Mouse (Mus musculus) bone marrow, adult 2 months (tissue): Measurements from ENCODE around the gene Muc4. TPM values are rescaled to one million over a fixed set of nuclear protein-coding genes. Genes with fewer than 3 reads are reported as not detected.

Source experiments
- H3K27ac ChIP-seq: fragments of 200-500 bp; 2 replicates; pipeline ENCODE4 v1.5.1; 2012; ENCODE audit warnings: low read depth, mild to moderate bottlenecking, control low read depth, inconsistent platforms, low read length; ENCODE audit not compliant: control insufficient read depth, poor library complexity, insufficient read depth
- H3K4me1 ChIP-seq: fragments of 200-500 bp; 2 replicates; pipeline ENCODE4 v1.6.1; 2011; ENCODE audit warnings: low read length; ENCODE audit not compliant: control insufficient read depth, insufficient read depth
- H3K4me3 ChIP-seq: fragments of 200-500 bp; replicated peaks from 2 replicates; pipeline ENCODE3; 2011; ENCODE audit warnings: mild to moderate bottlenecking, low read depth, low read length, control low read depth; ENCODE audit not compliant: control insufficient read depth
- CTCF ChIP-seq: fragments of 200-500 bp; IDR thresholded peaks from 2 replicates; pipeline ENCODE4 v1.5.1; 2011; ENCODE audit warnings: low read length, control low read depth; ENCODE audit not compliant: control insufficient read depth, insufficient read depth
- POLR2A ChIP-seq: fragments of 200-500 bp; IDR thresholded peaks from 2 replicates; pipeline ENCODE4 v1.6.1; 2011; ENCODE audit warnings: low read depth, mild to moderate bottlenecking, control low read depth, low read length, borderline replicate concordance; ENCODE audit not compliant: control insufficient read depth
- whole genome bisulfite sequencing: fragments of 180-500 bp; shearing (Covaris S2); methylation state at CpG from one replicate; pipeline ENCODE4 v1.1.7; 2018; 5-methylcytosine and 5-hydroxymethylcytosine counted together
- polyA plus RNA-seq: library from polyadenylated mRNA; stranded (reverse); fragments of >200 nt; gene quantifications from 2 replicates; pipeline ENCODE4 v1.2.4, GENCODE M21; 2011; ENCODE audit warnings: low replicate concordance; ENCODE audit not compliant: missing spikeins, insufficient read depth, insufficient read length

The Muc4 gene
- polyA plus RNA-seq, 1 experiment = not detected

DNA sequence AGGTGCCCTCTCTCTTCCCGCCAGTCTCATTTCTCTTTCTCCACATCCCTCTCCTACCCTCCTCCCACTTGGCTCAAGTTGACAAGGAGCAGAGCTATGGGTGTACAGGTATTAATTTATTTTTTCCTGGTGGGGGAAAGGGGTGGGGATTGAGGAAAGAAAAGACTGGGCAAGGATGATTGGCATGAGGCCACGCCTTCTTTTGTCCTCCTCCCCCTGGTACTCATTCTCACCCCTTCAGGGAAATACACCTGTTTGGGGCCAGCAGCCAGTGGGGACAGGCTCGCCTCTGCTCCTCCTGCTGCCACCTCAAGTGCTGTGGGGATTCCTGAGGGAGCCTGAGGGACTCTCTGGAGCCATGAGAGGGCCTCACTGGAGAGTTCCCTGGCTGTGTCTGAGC, 336 bp downstream of the Muc4 start:
- Histone ChIP-seq H3K27ac (no peak overlapping the region), H3K4me1 (no peaks in the 10 kb centered on the region; the same call in 1 of the 2 replicates), H3K4me3 (no peak overlapping the region)
- WGBS = 60% methylated on average over 3 of the region's 3 CpGs
- TF ChIP-seq CTCF (no peak), POLR2A (no peak)

DNA sequence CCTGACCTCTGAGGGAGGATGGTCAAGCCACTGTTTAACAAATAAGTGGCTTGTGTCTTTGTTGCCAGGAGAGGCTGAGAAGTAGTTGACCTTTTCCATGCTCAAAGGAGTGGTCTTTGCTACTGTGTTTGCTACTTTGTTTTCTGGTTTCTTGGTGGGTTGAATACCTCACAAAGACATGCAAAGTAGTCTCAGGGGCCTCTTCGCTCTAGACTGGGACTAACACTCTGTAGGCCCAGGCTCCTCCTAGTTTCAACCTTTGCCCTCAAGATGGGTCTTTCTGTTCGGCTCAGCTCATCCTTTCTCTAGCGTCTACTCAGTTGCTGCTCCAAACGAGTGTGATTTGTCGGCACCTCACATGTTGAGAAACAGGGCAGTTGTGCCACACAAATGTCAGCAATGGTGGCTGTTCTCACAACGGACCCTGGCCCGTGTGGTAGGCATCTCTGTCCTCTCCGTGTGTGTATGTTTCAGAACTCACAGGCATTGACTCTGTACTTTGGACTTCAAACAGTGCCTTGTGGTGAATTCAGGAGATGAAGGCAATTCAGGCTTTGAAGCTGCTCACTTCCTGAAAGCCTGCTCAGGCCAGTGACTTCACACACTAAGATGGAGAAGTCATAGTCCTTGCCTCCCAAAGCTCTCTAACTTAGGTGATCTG, 4.4 kb downstream of the Muc4 start:
- no peaks in the 10 kb centered on the region for H3K4me1 ChIP-seq
- no peak overlapping the region for H3K27ac ChIP-seq
- no peak overlapping the region for H3K4me3 ChIP-seq
- 79% methylated on average over 8 of the region's 8 CpGs for WGBS
- TF ChIP-seq CTCF = no peak
- TF ChIP-seq POLR2A = no peak

GRCm38 (mm10) chr16:32741366-32741765, 5.7 kb downstream of the Muc4 start:
- Histone ChIP-seq H3K4me1 (no peaks in the 10 kb centered on the region), H3K27ac (no peak overlapping the region), H3K4me3 (no peak overlapping the region)
- TF ChIP-seq POLR2A (no peak), CTCF (no peak)
- WGBS = 82% methylated on average over 9 of the region's 9 CpGs

DNA sequence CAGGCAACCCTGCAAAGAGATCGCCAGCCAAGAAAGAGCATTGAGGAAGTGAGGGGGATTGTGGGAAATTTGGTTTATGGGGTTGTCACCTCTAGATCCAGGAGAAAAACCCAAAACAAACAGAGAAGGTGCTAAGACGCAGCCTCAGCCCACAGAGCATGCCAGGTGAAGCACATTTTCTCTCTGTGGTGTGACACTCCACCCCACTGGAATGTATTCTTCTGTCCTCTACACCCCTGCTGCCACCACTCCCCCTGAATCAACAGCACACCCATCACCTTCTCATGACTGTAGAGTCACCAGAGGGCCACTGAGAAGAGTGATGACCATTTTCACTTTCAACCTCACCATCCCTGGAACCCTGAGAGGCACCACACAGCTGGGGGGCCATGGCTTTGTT, 7.0 kb downstream of the Muc4 start:
- Histone ChIP-seq H3K27ac (no peak overlapping the region), H3K4me1 (no peaks in the 10 kb centered on the region), H3K4me3 (no peak overlapping the region)
- TF ChIP-seq POLR2A (no peak), CTCF (no peak)
- WGBS = 46% methylated on average over 2 of the region's 2 CpGs

DNA sequence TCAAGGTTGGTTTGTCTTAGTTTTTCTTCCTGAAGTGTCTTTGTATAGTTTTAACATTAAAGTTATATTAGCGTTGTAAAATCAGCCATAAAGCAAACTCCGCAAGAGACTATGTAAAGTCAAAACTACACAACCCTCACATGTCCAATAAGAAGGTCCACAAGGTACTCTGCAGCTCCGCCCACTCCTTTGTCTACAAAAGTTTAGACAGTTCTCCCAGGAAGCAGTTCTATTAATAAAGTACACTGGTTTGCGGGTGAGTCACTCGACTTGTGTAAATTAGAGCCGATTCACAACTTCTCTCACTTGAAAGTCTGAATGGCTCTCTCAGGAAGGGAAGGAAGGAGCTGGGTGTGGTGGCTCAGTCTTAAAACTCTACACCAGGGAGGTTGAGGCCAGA, 10.2 kb downstream of the Muc4 start:
- no peaks in the 10 kb centered on the region for H3K4me1 ChIP-seq
- no peak overlapping the region for H3K27ac ChIP-seq
- no peak overlapping the region for H3K4me3 ChIP-seq
- TF ChIP-seq POLR2A = no peak
- TF ChIP-seq CTCF = no peak
- 46% methylated on average over 6 of the region's 6 CpGs for WGBS

GRCm38 (mm10) chr16:32750242-32751127, 14.8 kb downstream of the Muc4 start:
- Histone ChIP-seq H3K27ac (no peak overlapping the region), H3K4me1 (no peaks in the 10 kb centered on the region), H3K4me3 (no peak overlapping the region)
- TF ChIP-seq CTCF (no peak), POLR2A (no peak)
- WGBS = 46% methylated on average over 5 of the region's 5 CpGs

DNA sequence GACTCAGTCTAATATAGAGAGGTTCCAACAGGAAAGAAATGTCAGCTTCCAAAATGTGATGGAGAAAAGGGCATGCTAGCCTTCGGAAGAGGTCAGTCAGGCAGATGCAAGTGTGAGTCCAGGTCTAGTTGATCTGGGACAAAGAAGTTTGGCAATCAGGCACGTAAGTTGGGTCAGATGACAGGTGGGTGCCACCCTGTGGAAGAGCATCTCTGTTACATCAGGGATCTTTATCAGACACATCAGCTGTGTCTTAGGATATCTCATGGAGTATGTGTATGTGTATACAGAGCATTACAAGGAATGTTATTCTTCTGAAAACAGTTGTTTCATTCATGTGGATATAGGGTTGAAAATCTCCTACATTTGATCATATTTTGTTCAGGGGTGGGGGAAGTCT, 28.9 kb downstream of the Muc4 start:
- Histone ChIP-seq H3K4me3 (no peak overlapping the region), H3K27ac (no peak overlapping the region), H3K4me1 (no peaks in the 10 kb centered on the region)
- WGBS = 89% methylated on average over 2 of the region's 2 CpGs
- TF ChIP-seq CTCF = no peak
- no peak for TF ChIP-seq POLR2A

GRCm38 (mm10) chr16:32764961-32765360, 29.3 kb downstream of the Muc4 start:
- Histone ChIP-seq H3K27ac (no peak overlapping the region), H3K4me3 (no peak overlapping the region), H3K4me1 (no peaks in the 10 kb centered on the region)
- 50% methylated on average over 6 of the region's 6 CpGs for WGBS
- TF ChIP-seq POLR2A = no peak
- no peak for TF ChIP-seq CTCF
